ENCODE assay signal across 24 mouse cellular contexts in genomic region chr1:131223345-131223744, GRCm38 (mm10).
"Had no signal": no experiment of that assay in that cellular context is flagged by ENCODE, and none has a peak within 500 bp of the region (broad histone marks: within the 10 kb centered on the region; RNA-seq: fewer than 3 reads in every experiment).

No protein-coding gene starts in this region.

- H3K9me3 ChIP-seq: heart, embryonic 10.5 days; heart, embryonic 12.5 days; hindbrain, embryonic 10.5 days; hindbrain, embryonic 12.5 days; intestine, embryonic 15.5 days; limb, embryonic 10.5 days; limb, embryonic 12.5 days had no signal

- H3K27ac ChIP-seq: gastrocnemius, adult 2 months; heart, embryonic 10.5 days; hindbrain, embryonic 10.5 days; hindbrain, embryonic 12.5 days; hindbrain, embryonic 14.5 days; intestine, embryonic 15.5 days; layer of hippocampus, adult 2 months; left cerebral cortex, adult 2 months; limb, embryonic 10.5 days; limb, embryonic 12.5 days had no signal

- ATAC-seq: hindbrain, embryonic 16.5 days; inflammation-experienced regulatory T-cells, adult 6 months; intestine, embryonic 15.5 days; intestine, postnatal 0 days had no signal

- H3K4me3 ChIP-seq: gastrocnemius, adult 2 months; heart, embryonic 10.5 days; heart, embryonic 12.5 days; hindbrain, embryonic 10.5 days; hindbrain, embryonic 12.5 days; intestine, embryonic 15.5 days; layer of hippocampus, adult 2 months; left cerebral cortex, adult 2 months; limb, embryonic 10.5 days; limb, embryonic 12.5 days had no signal

- H3K4me1 ChIP-seq: hindbrain, embryonic 12.5 days; limb, embryonic 12.5 days had no signal

- DNase-seq: gastrocnemius, adult 2 months; gastrocnemius, postnatal 10 days; gastrocnemius, postnatal 25 days; heart, adult 18-20 months; heart, postnatal 10 days; heart, postnatal 4 days; kidney, adult 18-20 months; kidney, adult 8-10 months; kidney, postnatal 10 days; kidney, postnatal 25 days; kidney, postnatal 4 days had no signal

- H3K27me3 ChIP-seq: heart, embryonic 12.5 days; hindbrain, embryonic 12.5 days; intestine, embryonic 15.5 days; limb, embryonic 12.5 days had no signal

- H3K4me2 ChIP-seq: heart, embryonic 12.5 days; hindbrain, embryonic 12.5 days; hindbrain, embryonic 14.5 days; intestine, embryonic 15.5 days; limb, embryonic 12.5 days had no signal

- H3K36me3 ChIP-seq: hindbrain, embryonic 10.5 days; hindbrain, embryonic 12.5 days; intestine, embryonic 15.5 days; limb, embryonic 10.5 days; limb, embryonic 12.5 days had no signal

- H3K9ac ChIP-seq: heart, embryonic 12.5 days; hindbrain, embryonic 12.5 days; hindbrain, embryonic 14.5 days; intestine, embryonic 15.5 days; limb, embryonic 12.5 days had no signal
